Mouse (Mus musculus) right cerebral cortex, adult 18-20 months (tissue): ENCODE data around the gene Strn3.
"Not testable (repeated sequence)": the region's sequence is repeated elsewhere in the genome, so short reads cannot be mapped to it uniquely, and the experiment has no call there.

Experiments used
- DNase-seq: peaks from one replicate; pipeline ENCODE4 v3.0.0; 2022; ENCODE audit warnings: mixed read lengths

Strn3 gene

DNA sequence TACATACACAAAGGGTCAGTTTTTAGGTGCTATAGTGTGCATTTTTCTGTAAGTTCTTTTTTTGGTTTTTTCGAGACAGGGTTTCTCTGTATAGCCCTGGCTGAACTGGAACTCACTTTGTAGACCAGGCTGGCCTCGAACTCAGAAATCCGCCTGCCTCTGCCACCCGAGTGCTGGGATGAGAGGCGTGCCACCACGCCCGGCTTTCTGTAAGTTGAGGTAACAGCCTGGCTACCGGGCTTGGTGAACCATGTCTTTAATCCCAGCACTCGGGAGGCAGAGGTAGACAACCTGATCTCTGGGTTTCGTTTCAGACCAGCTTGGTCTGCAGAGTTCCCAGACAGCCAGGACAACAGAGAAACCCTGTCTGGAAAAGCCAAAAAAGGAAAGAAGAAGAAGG lies 1.2 kb upstream of the Strn3 start:
- not testable (repeated sequence) for DNase-seq

DNA sequence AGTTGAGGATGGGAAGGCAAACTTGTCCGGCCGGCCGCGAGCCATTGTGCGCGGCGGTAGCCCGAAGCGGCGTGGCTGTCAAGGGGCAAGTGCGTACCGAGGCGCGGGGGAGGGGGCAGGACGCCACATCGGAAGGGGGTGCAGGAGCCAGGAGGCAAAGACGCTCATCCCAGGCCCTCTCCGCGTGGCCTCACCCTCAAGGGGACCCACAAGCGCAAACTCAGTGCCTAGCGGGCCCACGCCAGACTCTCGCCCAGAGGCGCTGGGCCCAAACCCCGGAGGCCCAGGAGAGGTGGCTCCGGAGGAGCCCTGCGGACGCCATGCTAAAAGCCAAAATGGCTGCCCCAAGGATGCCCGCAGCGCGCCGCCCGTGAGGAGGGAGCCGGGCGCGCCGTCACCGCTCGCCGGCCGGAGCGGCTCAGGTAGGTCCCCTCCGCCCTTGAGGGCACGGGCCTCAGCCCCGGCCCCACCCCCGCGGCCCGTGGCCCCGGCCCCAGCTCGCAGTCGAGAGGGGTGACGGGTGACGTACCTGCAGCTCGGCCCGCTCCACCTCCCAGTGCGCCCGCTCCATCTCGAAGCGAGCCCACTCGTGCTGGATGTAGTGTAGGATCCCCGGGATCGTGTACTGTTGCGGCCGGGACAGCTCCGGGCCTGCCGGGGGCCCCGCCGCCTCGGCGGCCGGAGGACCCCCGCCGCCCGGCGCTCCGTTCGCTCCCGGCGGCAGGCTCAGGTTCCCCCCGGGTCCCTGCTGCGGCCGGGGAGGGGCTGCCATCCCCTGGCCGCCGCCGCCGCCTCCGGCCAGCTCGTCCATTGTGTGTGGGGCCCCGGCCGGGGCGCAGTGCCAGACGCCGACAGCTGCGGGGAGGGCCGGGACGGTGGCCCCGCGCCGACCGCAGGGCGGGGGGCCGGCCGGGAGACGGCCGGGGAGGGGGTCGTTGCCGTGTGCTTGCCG lies 528 bp downstream of the Strn3 start, which contains the start of gene Ap4s1:
Gene Ap4s1 (plus strand): TSS at position 141 of the 952 bp plus-strand sequence.
- peak; percentile 74 for DNase-seq

DNA sequence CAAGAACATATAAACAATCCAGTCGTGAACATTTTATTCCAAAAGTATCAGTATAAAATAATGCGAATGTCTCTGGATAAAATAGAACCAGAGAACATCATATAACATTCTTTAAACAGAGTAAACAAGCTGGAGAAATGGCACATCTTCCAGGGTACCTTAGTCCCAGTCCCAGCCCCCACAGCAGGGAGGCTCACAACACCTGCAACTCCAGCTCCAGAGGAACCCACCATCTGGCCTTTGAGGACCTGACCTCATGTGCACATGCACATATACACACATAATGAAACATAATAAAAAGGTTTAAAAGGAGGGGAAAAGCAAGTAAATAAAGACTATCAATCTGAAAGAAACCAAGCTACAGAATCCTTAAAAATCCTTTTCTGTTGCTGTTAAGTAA lies 3.2 kb downstream of the Strn3 start:
- DNase-seq, result no peak

DNA sequence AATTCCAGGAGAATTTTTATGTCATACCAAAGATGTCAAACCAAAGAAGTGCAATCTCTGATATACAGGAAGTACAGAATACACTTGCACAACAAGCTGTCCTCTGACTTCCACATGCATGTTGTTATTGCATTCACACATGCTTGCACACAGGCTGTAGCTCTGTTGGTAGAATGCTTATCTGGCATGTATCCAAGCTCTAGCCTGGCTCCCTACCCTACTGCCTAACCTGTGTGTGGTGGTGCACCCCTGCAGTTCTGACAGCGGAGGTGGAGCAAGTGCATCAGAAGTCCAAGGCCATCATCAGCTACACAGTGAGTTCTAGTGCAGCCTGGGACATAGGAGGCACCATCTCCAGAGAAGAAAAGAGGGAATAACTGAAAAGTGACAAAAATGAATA lies 12.9 kb downstream of the Strn3 start:
- DNase-seq, result no peak

DNA sequence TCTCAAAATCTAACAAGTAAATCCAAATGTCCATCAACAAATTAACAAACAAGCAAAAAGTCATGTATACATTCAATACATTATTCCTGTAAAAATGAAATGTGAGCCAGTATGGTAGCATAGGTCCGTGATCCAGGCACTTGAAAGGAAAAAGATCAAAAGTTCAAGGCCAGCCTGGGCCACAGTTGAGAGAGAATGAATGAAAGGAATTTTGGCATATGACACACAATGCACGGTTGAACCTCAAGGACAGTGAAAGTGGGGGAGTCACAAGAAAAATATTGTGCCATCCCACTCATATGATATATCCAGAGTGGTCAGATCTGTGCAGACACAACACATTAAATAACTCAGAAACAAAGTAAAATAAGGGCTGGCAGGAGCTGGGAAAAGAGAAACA lies 15.3 kb downstream of the Strn3 start:
- DNase-seq, result no peak

DNA sequence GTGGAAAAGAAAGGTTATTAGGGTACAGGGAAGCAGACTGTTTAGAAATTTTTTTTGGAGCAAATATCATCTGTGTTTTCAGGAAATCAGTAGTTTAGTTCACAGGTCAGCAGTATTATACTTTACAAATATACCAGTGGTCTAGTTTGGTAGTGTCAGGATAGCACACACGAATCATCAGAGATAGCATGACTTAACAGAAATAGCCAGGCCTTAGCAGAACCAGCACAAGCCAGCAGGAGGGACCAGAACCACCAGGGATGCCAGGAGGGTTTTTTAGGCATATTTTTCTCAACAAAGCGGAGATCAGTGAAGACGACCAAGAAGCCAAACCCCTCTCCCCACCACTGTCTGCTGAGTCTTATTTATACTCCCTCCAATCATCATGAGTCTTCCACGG lies 18.4 kb downstream of the Strn3 start:
- DNase-seq, result no peak

DNA sequence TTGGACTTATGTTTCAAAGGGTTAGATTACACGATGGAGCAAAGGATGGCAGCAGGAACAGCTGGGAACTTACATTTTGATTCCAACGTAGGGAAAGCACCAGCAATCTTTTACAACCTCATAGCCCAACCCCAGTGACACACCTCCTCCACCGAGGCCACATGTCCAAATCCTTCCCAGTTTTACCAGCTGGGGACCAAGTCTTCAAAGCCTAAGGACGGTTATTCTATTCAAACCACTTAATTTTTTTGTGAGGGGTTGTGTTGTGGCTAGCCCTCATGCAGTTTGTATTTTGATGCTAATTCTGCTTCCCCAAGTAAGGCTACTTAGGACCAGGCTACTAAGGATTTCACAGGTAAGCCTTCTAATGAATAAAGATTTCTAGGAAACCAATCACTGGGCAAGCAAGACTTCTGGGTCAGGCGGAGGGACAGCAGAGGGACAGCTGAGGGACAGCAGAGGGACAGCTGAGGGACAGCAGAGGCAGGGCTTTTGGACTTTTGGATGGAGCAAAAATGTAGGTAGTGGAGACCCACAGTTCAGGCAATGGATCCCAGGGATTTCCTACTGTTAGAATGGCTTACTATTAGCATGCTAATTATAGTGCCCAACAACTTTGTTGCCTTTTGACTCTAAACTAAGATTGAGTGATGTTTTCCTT lies 20.3 kb downstream of the Strn3 start:
- DNase-seq, result no peak

DNA sequence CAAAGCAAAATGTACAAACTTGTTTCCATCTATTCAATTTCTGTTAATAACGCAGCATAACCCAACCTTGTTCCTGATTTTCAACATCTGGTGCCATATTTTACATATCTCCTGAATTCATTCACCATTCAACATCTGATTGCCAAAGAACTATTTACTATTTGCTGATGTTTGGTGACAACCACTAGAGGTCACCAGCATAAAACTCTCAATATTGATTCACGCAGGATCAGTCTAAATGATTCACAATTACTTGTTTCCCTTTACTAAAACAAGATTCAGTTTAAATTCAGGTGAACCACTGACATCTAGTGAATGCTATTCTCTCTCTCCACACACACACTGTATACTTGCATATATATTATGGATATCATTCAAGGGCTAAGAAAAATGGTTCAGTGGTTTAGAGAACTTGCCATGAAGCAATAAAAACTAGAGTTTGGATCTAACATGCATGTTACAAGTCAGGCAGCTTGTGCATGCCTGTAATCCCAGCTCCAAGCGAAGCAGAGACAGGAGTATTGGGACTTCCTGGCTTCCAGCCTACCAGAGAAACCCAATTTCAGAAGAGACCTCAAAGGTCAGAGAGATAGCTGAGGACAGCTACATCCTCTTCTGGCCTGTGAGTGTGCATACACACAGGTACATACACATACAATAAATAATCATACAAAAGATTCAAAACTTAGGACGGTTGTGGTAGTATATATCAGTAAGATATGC lies 24.8 kb downstream of the Strn3 start:
- DNase-seq, result no peak

DNA sequence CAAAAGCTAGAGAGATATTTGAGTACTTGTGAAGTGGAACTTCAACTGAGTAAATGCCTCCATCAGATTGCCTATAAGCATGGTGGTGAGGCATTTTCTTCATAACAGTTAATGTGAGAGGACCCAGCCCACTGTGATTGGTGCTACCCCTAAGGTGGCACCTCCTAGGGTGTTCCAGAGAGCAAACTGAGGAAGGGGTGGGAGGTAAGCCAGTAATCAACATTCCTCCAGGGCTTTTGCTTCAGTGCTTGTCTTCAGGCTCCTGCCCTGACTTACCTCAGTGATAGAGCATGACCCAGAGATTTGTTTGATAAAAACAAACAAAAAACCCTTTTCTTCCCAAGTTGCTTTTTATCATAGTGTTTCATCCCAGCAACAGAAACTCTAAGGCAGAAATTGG lies 27.8 kb downstream of the Strn3 start:
- no peak for DNase-seq

DNA sequence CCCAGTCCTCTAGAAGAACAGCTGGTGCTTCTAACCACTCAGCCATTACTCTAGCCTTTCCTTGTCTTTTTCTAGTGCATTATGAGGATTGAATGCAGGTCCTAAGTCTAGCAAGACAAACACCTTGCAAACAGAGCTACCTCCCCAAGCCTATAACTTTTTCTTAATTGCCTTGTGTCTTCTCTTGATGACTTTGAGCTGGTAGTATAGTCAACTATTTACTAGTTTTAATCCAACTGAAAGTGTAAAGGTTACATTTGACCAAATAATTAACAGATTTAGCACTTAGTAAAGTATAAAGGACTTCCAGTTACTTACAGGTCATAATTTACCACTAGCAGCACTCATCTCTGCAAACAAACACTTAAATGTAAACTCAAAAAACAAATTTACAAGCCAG lies 28.7 kb downstream of the Strn3 start:
- DNase-seq, result no peak

DNA sequence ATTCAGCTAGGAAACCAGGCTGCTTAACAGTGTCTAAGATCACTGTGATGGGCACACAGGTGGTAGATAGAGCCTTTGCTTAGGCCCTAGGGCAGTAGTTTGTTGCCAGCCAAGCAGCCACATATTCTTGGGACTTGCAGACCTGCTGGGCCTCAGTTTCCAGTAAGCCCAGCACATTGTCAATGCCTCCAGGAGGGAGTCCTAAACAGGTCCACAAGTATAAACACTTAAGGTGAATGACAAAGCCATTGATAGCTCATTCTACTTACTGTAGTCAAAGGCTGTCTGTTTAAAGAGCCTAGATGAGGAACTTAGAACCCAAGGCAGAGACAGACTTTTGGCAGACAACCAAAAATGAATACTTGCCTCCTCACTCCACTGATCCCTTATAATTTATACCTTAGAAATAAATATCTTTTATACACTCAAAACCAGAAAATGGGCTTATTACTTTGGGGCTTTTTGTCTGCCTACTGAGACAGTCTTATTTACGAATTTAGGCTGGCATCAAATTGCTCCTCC lies 35.7 kb downstream of the Strn3 start:
- no peak for DNase-seq

DNA sequence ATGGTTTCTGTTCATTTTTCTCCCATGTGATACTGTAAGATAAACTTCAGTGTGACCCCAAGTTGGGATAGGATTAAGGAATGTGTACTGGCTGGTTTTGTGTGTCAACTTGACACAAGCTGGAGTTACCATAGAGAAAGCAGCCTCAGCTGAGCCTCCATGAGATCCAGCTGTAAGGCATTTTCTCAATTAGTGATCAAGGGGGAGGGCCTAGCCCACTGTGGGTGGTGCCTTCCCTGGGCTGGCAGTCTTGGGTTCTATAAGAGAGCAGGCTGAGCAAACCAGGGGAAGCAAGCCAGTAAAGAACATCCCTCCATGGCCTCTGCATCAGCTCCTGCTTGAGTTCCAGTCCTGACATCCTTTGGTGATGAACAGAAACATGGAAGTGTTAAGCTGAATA lies 42.3 kb downstream of the Strn3 start:
- not testable (repeated sequence) for DNase-seq

DNA sequence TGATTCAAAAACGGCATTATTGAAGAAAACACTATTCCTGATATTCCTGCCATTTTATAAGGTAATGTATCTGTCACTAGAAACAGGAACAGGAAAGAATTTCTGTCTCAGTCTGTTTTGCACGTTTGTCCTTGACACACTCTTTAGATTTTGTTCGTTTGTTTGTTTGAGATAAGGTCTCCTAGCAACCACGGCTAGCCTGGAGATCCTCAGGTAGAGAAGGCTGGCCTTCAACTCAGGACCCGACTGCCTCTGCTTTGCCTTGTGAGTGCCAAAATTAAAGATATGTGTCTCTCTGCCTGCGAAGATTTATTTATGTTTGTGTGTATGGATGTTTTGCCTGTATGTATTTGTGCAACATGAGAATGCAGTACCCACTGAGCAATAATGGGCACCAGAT lies 49.8 kb downstream of the Strn3 start:
- DNase-seq, result no peak

DNA sequence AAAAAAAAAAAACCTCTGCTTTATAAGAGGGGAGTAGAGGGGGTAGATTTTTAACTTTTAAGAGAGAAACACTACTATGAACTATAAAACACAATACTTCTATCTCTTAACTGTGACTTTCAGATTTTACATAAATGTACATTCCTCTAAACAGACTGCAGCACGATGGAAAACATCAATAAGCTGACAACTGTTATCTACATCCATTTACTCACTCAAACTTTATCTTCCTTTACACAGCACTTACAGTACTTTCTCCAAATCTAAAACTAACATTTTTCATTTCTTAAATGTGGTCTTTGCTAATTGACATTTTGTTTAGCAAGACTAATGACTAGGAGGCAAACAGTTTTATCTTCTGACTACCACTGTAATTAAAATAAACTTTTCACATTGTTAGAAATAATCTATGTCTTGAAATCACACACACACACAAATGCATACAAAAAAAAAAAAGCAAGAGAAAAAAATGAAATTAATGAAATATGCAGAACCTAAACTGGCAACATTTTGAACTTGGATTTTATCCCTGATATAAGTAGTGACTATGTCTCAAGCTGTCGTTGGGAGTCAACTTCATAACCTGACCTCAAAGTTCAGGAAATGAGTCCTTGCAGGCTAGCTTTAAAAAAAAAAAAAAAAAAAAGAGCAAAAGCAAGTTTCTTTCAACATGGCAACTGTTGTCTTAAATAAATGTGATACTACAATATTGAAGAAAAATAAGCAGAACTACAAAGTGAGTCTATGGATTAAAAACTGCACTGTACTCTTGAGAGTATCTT lies 54.8 kb downstream of the Strn3 start:
- DNase-seq, result no peak

DNA sequence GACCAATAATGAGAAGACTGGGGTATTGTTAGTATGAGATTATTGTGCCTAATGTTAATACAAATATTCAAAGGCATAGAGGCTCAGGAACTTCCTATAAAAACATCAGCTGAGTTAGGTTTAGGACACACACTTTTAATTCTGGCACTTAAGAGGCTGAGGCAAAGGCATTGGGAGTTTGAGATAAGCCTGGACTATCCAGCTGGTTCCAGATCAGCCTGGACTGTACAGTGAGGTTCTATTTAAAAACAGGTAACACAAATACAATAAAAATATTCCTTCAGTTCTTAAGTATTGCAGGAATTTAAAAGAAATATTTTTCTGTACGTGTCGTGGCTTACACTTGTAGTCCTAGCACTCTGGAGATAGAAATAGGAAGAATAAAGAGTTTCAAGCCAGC lies 55.4 kb downstream of the Strn3 start:
- DNase-seq, result no peak

DNA sequence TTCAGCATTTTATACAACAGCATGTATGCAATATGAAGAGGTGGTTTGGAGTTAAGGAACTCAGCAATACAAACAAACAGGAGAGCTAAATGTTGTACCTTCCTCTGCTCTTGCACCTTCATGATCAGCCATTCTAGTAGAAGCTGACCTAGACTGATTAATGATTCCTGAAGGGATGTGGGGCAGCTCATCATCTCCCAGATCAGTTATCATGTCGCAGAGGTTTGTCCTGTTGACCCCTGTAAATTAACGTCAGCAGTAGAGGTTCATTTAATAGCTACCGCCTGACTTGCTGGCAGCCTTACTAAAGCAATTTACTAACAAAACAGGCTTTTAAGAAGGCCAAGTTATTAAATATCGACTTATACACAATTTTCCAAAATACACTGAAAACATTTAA lies 58.2 kb downstream of the Strn3 start:
- DNase-seq, result no peak

DNA sequence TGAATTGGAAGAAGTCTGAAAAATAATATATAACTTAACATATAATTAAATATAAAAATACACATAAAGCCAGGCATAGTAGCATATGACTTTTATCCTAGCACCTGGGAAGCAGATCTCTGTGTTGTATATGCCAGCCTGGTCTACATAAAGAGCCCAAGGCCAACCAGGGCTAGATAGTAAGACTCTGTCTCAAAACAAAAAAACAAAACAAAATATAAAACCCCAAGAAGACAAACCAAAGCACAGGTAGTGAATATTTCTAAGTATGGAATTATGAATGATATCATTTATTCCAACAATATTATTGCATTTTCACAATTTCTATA lies 68.4 kb downstream of the Strn3 start:
- no peak for DNase-seq

DNA sequence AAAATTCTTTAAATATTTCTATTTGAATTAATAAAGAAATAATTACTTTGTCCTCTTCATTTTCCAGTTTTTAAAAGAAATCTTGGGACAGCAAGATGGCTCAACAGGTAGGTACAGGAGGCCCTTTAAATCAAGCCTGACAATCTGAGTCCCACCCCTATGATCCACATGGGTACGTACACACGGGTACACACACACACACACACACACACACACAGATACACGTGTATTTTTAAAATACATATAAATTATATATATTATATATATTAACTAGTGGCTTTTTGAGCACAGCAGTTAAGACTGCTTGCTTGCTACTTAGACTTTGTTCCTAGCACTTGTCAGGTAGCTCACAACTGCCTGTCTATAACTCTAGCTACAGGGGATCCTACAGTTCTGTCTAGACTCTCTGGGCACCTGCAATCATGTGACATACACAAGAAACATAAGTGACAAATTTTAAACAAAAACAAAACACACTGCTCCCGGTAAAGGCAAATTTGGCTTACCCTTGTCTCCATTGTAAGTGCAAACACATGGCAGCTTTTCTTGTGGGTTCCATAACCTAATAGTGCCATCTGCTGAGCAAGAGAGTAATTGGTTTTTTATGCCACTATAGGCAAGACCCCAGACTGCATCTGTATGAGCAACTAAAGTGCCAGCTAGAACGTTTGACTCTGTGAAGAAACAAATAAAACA lies 68.9 kb downstream of the Strn3 start:
- DNase-seq, result no peak

DNA sequence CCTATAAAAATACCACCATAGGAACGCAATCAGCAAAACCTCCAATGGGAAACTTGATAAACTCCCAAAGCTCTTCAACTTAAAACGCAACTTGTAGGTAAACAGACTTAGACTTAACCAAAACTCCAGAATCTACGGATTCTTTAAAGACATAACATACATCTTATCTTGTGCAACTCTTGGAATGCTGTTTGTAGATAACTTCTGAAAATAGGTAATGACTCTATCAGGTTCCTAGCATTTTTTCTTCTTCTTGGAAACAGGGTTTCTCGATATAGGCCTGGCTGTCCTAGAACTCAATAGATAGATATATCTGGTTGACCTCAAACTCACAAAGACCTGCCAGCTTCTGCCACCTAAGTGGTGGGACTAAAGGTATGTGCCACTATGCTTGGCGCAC lies 70.5 kb downstream of the Strn3 start:
- no peak for DNase-seq

DNA sequence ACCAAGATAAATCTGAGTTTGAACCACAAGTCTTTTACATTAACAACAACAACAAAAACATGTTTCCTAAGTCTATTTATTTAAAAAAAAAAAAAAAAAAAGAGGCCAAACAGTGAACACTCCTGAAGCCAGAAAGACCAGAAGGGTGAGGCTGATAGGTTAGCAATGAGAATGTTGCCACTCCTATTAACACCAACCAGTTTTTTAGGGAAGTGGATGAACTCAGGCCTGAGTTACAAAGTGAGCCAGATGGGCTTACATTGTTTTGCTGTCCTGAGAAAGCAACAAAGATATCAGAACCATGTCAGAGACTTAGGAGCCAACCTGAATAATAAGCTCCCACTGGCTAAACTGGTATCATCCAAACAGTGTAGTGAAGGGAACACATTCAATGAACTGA lies 71.1 kb downstream of the Strn3 start:
- DNase-seq, result no peak

DNA sequence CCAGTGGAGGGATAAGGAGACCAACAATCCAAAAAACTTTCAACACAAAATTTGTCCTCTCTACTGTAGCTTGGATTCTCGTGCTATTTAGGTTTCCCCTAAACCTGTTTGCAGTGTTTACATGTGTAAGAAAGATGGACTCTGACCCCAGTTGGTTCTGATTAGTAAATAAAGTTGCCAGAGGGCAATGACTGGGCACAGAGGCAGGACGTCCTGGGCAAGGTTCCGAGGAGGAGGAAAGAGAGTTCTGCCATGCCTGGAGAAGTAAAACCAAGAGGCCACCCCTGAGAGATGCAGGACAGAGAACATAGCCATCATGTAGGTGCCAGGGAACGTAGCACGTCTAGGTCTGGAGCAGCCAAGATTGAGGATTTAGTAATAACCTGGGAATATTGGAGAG lies 79.3 kb downstream of the Strn3 start:
- no peak for DNase-seq

DNA sequence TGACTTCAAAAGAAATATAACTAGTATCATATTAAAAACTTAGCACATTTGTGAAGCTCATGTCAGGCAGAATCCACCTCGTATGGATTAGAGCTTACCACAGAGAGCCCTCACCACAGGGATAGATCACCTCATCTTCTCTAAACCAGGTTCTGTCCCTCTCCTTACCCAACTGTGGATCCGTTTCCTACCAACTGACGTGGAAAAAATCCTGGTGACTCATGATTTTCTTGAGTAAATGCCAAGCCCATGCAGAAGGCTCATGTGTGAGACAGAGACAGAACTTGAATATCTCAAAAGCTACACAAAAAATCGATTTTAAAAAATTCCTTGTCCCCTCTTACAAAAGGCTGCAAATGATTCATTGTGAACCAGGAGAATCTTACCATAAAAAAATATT lies 85.6 kb downstream of the Strn3 start:
- DNase-seq, result no peak
